Mouse (Mus musculus) olfactory bulb, adult 2 months (tissue): ENCODE results near the gene Sorbs1. TPM values are rescaled to one million over a fixed set of nuclear protein-coding genes. Genes with fewer than 3 reads are reported as not detected.
A peak's percentile ranks its signal among the peaks of the same experiment; 100 is the strongest.

ENCODE experiments used
- H3K27ac ChIP-seq: fragments of 200-500 bp; 2 replicates; pipeline ENCODE4 v1.5.1; 2012; ENCODE audit warnings: low read depth, low read length; ENCODE audit not compliant: insufficient read depth
- H3K4me1 ChIP-seq: fragments of 200-500 bp; 2 replicates; pipeline ENCODE4 v1.6.1; 2012; ENCODE audit warnings: low read length; ENCODE audit not compliant: control insufficient read depth, insufficient read depth
- H3K4me3 ChIP-seq: fragments of 200-500 bp; 2 replicates; pipeline ENCODE4 v1.5.1; 2012; ENCODE audit warnings: mild to moderate bottlenecking, low read depth, low read length, moderate library complexity; ENCODE audit not compliant: insufficient read depth
- CTCF ChIP-seq: fragments of 200-500 bp; IDR thresholded peaks from 2 replicates; pipeline ENCODE4 v1.5.1; 2012; ENCODE audit warnings: low read depth, mild to moderate bottlenecking, low read length, moderate library complexity; ENCODE audit not compliant: insufficient read depth
- POLR2A ChIP-seq: fragments of 200-500 bp; IDR thresholded peaks from 2 replicates; pipeline ENCODE4 v1.6.1; 2012; ENCODE audit warnings: mild to moderate bottlenecking, low read depth, low read length, moderate library complexity; ENCODE audit not compliant: insufficient read depth
- WGBS: fragments of 180-500 bp; shearing (Covaris S2); methylation state at CpG from one replicate; pipeline ENCODE4 v1.1.7; 2018; 5-methylcytosine and 5-hydroxymethylcytosine counted together
- polyA plus RNA-seq: library from polyadenylated mRNA; stranded (reverse); fragments of >200 nt; gene quantifications from 2 replicates; pipeline ENCODE4 v1.2.4, GENCODE M21; 2012; ENCODE audit warnings: low replicate concordance; ENCODE audit not compliant: missing spikeins, insufficient read depth, insufficient read length

Sorbs1 gene
- polyA plus RNA-seq, 1 experiment: not detected

- 90% methylated on average over 6 of the region's 6 CpGs for WGBS
- no peak overlapping the region for H3K4me3 ChIP-seq
- TF ChIP-seq CTCF: no peak
- TF ChIP-seq POLR2A: no peak
- no peak overlapping the region for H3K27ac ChIP-seq
- H3K4me1 ChIP-seq: no peaks in the 10 kb centered on the region
Observed at GRCm38 (mm10) chr19:40548386-40548785, 34.8 kb upstream of the Sorbs1 start.

GRCm38 (mm10) chr19:40544856-40545255, 31.3 kb upstream of the Sorbs1 start:
- TF ChIP-seq CTCF (0 out of 2 replicates have a peak, but pooled peaks have one; percentile 31), POLR2A (no peak)
- H3K4me3 ChIP-seq: no peak overlapping the region
- WGBS: 5% methylated on average over 3 of the region's 3 CpGs
- no peak overlapping the region for H3K27ac ChIP-seq
- H3K4me1 ChIP-seq: no peaks in the 10 kb centered on the region

- Histone ChIP-seq H3K4me1 (no peaks in the 10 kb centered on the region), H3K4me3 (no peak overlapping the region), H3K27ac (no peak overlapping the region)
- 92% methylated on average over 7 of the region's 7 CpGs for WGBS
- TF ChIP-seq POLR2A (no peak), CTCF (no peak)
Observed at GRCm38 (mm10) chr19:40542776-40543175, 29.2 kb upstream of the Sorbs1 start.

GRCm38 (mm10) chr19:40536526-40536925, 22.9 kb upstream of the Sorbs1 start:
- Histone ChIP-seq H3K4me1 (no peaks in the 10 kb centered on the region), H3K27ac (no peak overlapping the region), H3K4me3 (no peak overlapping the region)
- WGBS: 96% methylated on average over 6 of the region's 6 CpGs
- TF ChIP-seq CTCF: no peak
- no peak for TF ChIP-seq POLR2A

GRCm38 (mm10) chr19:40532525-40532924, 18.9 kb upstream of the Sorbs1 start:
- TF ChIP-seq CTCF (no peak), POLR2A (no peak)
- WGBS: 93% methylated on average over 5 of the region's 5 CpGs
- no peak overlapping the region for H3K4me3 ChIP-seq
- H3K27ac ChIP-seq: no peak overlapping the region
- H3K4me1 ChIP-seq: no peaks in the 10 kb centered on the region

GRCm38 (mm10) chr19:40530323-40530722, 16.7 kb upstream of the Sorbs1 start:
- Histone ChIP-seq H3K4me1 (peaks cover 9% of the 10 kb centered on the region), H3K27ac (no peak overlapping the region), H3K4me3 (no peak overlapping the region)
- no peak for TF ChIP-seq POLR2A
- no peak for TF ChIP-seq CTCF
- WGBS: 71% methylated on average over 2 of the region's 2 CpGs

GRCm38 (mm10) chr19:40528254-40528653, 14.7 kb upstream of the Sorbs1 start:
- Histone ChIP-seq H3K27ac (no peak overlapping the region), H3K4me1 (peaks cover 12% of the 10 kb centered on the region), H3K4me3 (no peak overlapping the region)
- TF ChIP-seq POLR2A: no peak
- no peak for TF ChIP-seq CTCF

- peaks cover 12% of the 10 kb centered on the region for H3K4me1 ChIP-seq
- no peak overlapping the region for H3K4me3 ChIP-seq
- no peak overlapping the region for H3K27ac ChIP-seq
- no peak for TF ChIP-seq CTCF
- no peak for TF ChIP-seq POLR2A
- WGBS: 33% methylated on average over 9 of the region's 9 CpGs
Observed at GRCm38 (mm10) chr19:40526367-40527014, 12.9 kb upstream of the Sorbs1 start.

GRCm38 (mm10) chr19:40523431-40524005, 9.9 kb upstream of the Sorbs1 start:
- Histone ChIP-seq H3K27ac (no peak overlapping the region), H3K4me1 (peaks cover 12% of the 10 kb centered on the region), H3K4me3 (no peak overlapping the region)
- no peak for TF ChIP-seq CTCF
- 63% methylated on average over 8 of the region's 8 CpGs for WGBS
